Mouse (Mus musculus): ENCODE measurements around the gene Hes7. TPM values are rescaled to one million over a fixed set of nuclear protein-coding genes. Genes with fewer than 3 reads are reported as not detected.

Hes7 gene
- polyA plus RNA-seq, 1 experiment from 2014 or later = 0.19 TPM

GRCm38 (mm10) chr11:69085608-69086007 is 34.6 kb upstream of the Hes7 start:
- H3K27ac ChIP-seq (ENCODE audit: low read depth, low read length) = no peak overlapping the region
- no peak overlapping the region for H3K4me3 ChIP-seq (ENCODE audit: low read depth, low read length)
- 73% methylated on average over 6 of the region's 6 CpGs for WGBS
- DNase-seq (ENCODE audit: low spot score) (no peak), ATAC-seq (ENCODE audit: low FRiP score) (no peak)
- no peaks in the 10 kb centered on the region for H3K36me3 ChIP-seq (ENCODE audit: control insufficient read depth, insufficient read depth, low read length)
- H3K9me3 ChIP-seq (ENCODE audit: control insufficient read depth, low read length) = no peaks in the 10 kb centered on the region
- H3K4me1 ChIP-seq (replicated peaks; ENCODE audit: control insufficient read depth, insufficient read depth, low read length) = peaks cover 13% of the 10 kb centered on the region
- no peak overlapping the region for H3K9ac ChIP-seq (ENCODE audit: low read depth, low read length)
- H3K27me3 ChIP-seq (ENCODE audit: control insufficient read depth, insufficient read depth, low read length) = no peaks in the 10 kb centered on the region
- H3K4me2 ChIP-seq (replicated peaks; ENCODE audit: low read depth, low read length) = no peak overlapping the region

- no peak overlapping the region for H3K4me3 ChIP-seq (ENCODE audit: low read depth, low read length)
- DNase-seq (ENCODE audit: low spot score) = no peak
- H3K27me3 ChIP-seq (ENCODE audit: control insufficient read depth, insufficient read depth, low read length) = no peaks in the 10 kb centered on the region
- no peak overlapping the region for H3K4me2 ChIP-seq (replicated peaks; ENCODE audit: low read depth, low read length)
- H3K9me3 ChIP-seq (ENCODE audit: control insufficient read depth, low read length) = no peaks in the 10 kb centered on the region
- no peaks in the 10 kb centered on the region for H3K36me3 ChIP-seq (ENCODE audit: control insufficient read depth, insufficient read depth, low read length)
- ATAC-seq (ENCODE audit: low FRiP score) = no peak
- no peak overlapping the region for H3K9ac ChIP-seq (ENCODE audit: low read depth, low read length)
- H3K27ac ChIP-seq (ENCODE audit: low read depth, low read length) = peak overlapping the region; percentile 9; the same call in 1 of the 2 replicates
- peaks cover 13% of the 10 kb centered on the region for H3K4me1 ChIP-seq (replicated peaks; ENCODE audit: control insufficient read depth, insufficient read depth, low read length)
- 68% methylated on average over 6 of the region's 6 CpGs for WGBS
These were observed 33.8 kb upstream of the Hes7 start for GRCm38 (mm10) chr11:69086390-69086789.

- no peak overlapping the region for H3K9ac ChIP-seq (ENCODE audit: low read depth, low read length)
- H3K36me3 ChIP-seq (ENCODE audit: control insufficient read depth, insufficient read depth, low read length) = no peaks in the 10 kb centered on the region
- H3K4me3 ChIP-seq (ENCODE audit: low read depth, low read length) = no peak overlapping the region
- no peak overlapping the region for H3K4me2 ChIP-seq (replicated peaks; ENCODE audit: low read depth, low read length)
- H3K27ac ChIP-seq (ENCODE audit: low read depth, low read length) = peak overlapping the region; percentile 52; the same call in 1 of the 2 replicates
- H3K4me1 ChIP-seq (replicated peaks; ENCODE audit: control insufficient read depth, insufficient read depth, low read length) = peaks cover 13% of the 10 kb centered on the region
- WGBS = 29% methylated on average over 4 of the region's 4 CpGs
- no peak for ATAC-seq (ENCODE audit: low FRiP score)
- no peaks in the 10 kb centered on the region for H3K9me3 ChIP-seq (ENCODE audit: control insufficient read depth, low read length)
- H3K27me3 ChIP-seq (ENCODE audit: control insufficient read depth, insufficient read depth, low read length) = no peaks in the 10 kb centered on the region
- DNase-seq (ENCODE audit: low spot score) = no peak
These were observed 33.1 kb upstream of the Hes7 start for GRCm38 (mm10) chr11:69087082-69087481.

- 74% methylated on average over 2 of the region's 2 CpGs for WGBS
- peak overlapping the region; percentile 52 for H3K27ac ChIP-seq (ENCODE audit: low read depth, low read length)
- H3K36me3 ChIP-seq (ENCODE audit: control insufficient read depth, insufficient read depth, low read length) = 0 out of 2 replicates have a peak, but pooled peaks cover 1% of the 10 kb centered on the region
- H3K4me2 ChIP-seq (replicated peaks; ENCODE audit: low read depth, low read length) = no peak overlapping the region; the same call in 1 of the 2 replicates
- DNase-seq (ENCODE audit: low spot score) (no peak), ATAC-seq (ENCODE audit: low FRiP score) (no peak)
- peaks cover 13% of the 10 kb centered on the region for H3K4me1 ChIP-seq (replicated peaks; ENCODE audit: control insufficient read depth, insufficient read depth, low read length)
- no peaks in the 10 kb centered on the region for H3K9me3 ChIP-seq (ENCODE audit: control insufficient read depth, low read length)
- H3K9ac ChIP-seq (ENCODE audit: low read depth, low read length) = peak overlapping the region; percentile 89; the same call in 1 of the 2 replicates
- no peak overlapping the region for H3K4me3 ChIP-seq (ENCODE audit: low read depth, low read length)
- no peaks in the 10 kb centered on the region for H3K27me3 ChIP-seq (ENCODE audit: control insufficient read depth, insufficient read depth, low read length)
These were observed 32.6 kb upstream of the Hes7 start for GRCm38 (mm10) chr11:69087597-69087996.

GRCm38 (mm10) chr11:69088103-69088855 is 31.9 kb upstream of the Hes7 start, which contains the start of gene Vamp2:
Gene Vamp2, plus strand, starts transcription at chr11:69088490.
- Histone ChIP-seq H3K27ac (ENCODE audit: low read depth, low read length) (peak within 1 kb of the TSS; percentile 86), H3K27me3 (ENCODE audit: control insufficient read depth, insufficient read depth, low read length) (no peaks in the 10 kb centered on the region), H3K9me3 (ENCODE audit: control insufficient read depth, low read length) (no peaks in the 10 kb centered on the region), H3K4me3 (ENCODE audit: low read depth, low read length) (peak within 1 kb of the TSS; percentile 81), H3K9ac (ENCODE audit: low read depth, low read length) (peak within 1 kb of the TSS; percentile 89), H3K36me3 (ENCODE audit: control insufficient read depth, insufficient read depth, low read length) (0 out of 2 replicates have a peak, but pooled peaks cover 3% of the 10 kb centered on the region), H3K4me1 (replicated peaks; ENCODE audit: control insufficient read depth, insufficient read depth, low read length) (peaks cover 13% of the 10 kb centered on the region), H3K4me2 (replicated peaks; ENCODE audit: low read depth, low read length) (peak within 1 kb of the TSS; percentile 92)
- DNase-seq (ENCODE audit: low spot score) (peak; percentile 98), ATAC-seq (ENCODE audit: low FRiP score) (peak; percentile 86)
- WGBS = under 1% methylated on average over 60 of the region's 67 CpGs

- Histone ChIP-seq H3K27ac (ENCODE audit: low read depth, low read length) (peak overlapping the region; percentile 86), H3K4me1 (replicated peaks; ENCODE audit: control insufficient read depth, insufficient read depth, low read length) (peaks cover 13% of the 10 kb centered on the region), H3K36me3 (ENCODE audit: control insufficient read depth, insufficient read depth, low read length) (0 out of 2 replicates have a peak, but pooled peaks cover 3% of the 10 kb centered on the region), H3K4me3 (ENCODE audit: low read depth, low read length) (peak overlapping the region; percentile 81), H3K9me3 (ENCODE audit: control insufficient read depth, low read length) (no peaks in the 10 kb centered on the region), H3K27me3 (ENCODE audit: control insufficient read depth, insufficient read depth, low read length) (no peaks in the 10 kb centered on the region), H3K9ac (ENCODE audit: low read depth, low read length) (peak overlapping the region; percentile 89), H3K4me2 (replicated peaks; ENCODE audit: low read depth, low read length) (peak overlapping the region; percentile 92)
- 12% methylated on average over 25 of the region's 25 CpGs for WGBS
- peak; percentile 18; the same call in 1 of the 2 replicates for ATAC-seq (ENCODE audit: low FRiP score)
- DNase-seq (ENCODE audit: low spot score) = no peak
These were observed 31.2 kb upstream of the Hes7 start for GRCm38 (mm10) chr11:69088856-69089615.

- Histone ChIP-seq H3K27ac (ENCODE audit: low read depth, low read length) (no peak overlapping the region), H3K36me3 (ENCODE audit: control insufficient read depth, insufficient read depth, low read length) (0 out of 2 replicates have a peak, but pooled peaks cover 3% of the 10 kb centered on the region), H3K4me1 (replicated peaks; ENCODE audit: control insufficient read depth, insufficient read depth, low read length) (peaks cover 13% of the 10 kb centered on the region), H3K27me3 (ENCODE audit: control insufficient read depth, insufficient read depth, low read length) (no peaks in the 10 kb centered on the region), H3K9ac (ENCODE audit: low read depth, low read length) (peak overlapping the region; percentile 89; the same call in 1 of the 2 replicates), H3K9me3 (ENCODE audit: control insufficient read depth, low read length) (no peaks in the 10 kb centered on the region), H3K4me2 (replicated peaks; ENCODE audit: low read depth, low read length) (peak overlapping the region; percentile 92), H3K4me3 (ENCODE audit: low read depth, low read length) (peak overlapping the region; percentile 81)
- WGBS = 92% methylated on average over 12 of the region's 12 CpGs
- ATAC-seq (ENCODE audit: low FRiP score) (no peak), DNase-seq (ENCODE audit: low spot score) (no peak)
These were observed 30.5 kb upstream of the Hes7 start for GRCm38 (mm10) chr11:69089616-69090290.

GRCm38 (mm10) chr11:69090367-69090766 is 29.8 kb upstream of the Hes7 start:
- peaks cover 13% of the 10 kb centered on the region for H3K4me1 ChIP-seq (replicated peaks; ENCODE audit: control insufficient read depth, insufficient read depth, low read length)
- no peak overlapping the region for H3K4me3 ChIP-seq (ENCODE audit: low read depth, low read length)
- ATAC-seq (ENCODE audit: low FRiP score) (no peak), DNase-seq (ENCODE audit: low spot score) (no peak)
- 80% methylated on average over 6 of the region's 6 CpGs for WGBS
- H3K9ac ChIP-seq (ENCODE audit: low read depth, low read length) = 0 out of 2 replicates have a peak overlapping the region, but pooled peaks have one; percentile 7
- no peaks in the 10 kb centered on the region for H3K9me3 ChIP-seq (ENCODE audit: control insufficient read depth, low read length)
- no peak overlapping the region for H3K4me2 ChIP-seq (replicated peaks; ENCODE audit: low read depth, low read length)
- no peak overlapping the region for H3K27ac ChIP-seq (ENCODE audit: low read depth, low read length)
- no peaks in the 10 kb centered on the region for H3K27me3 ChIP-seq (ENCODE audit: control insufficient read depth, insufficient read depth, low read length)
- H3K36me3 ChIP-seq (ENCODE audit: control insufficient read depth, insufficient read depth, low read length) = 0 out of 2 replicates have a peak, but pooled peaks cover 3% of the 10 kb centered on the region
